Mouse (Mus musculus): ENCODE measurements at regions not wholly inside any gene's neighbourhood (a gene's known extent, or its start where the extent isn't known, plus 50 kb on each side); places are given as distances from the start of the nearest gene placed in this dataset.

GRCm38 (mm10) chr5:119448494-119448893, 222.0 kb upstream of the Tbx3 start:
- no peak for TF ChIP-seq CTCF (IDR thresholded peaks at IDR 0.05)
- TF ChIP-seq EP300 (IDR thresholded peaks at IDR 0.05), result peak; percentile 94

Data from lung, postnatal 0 days (tissue).